Mouse (Mus musculus) lung, embryonic 14.5 days (tissue): Measurements from ENCODE around the gene Tmem200b. TPM values are rescaled to one million over a fixed set of nuclear protein-coding genes. Genes with fewer than 3 reads are reported as not detected.

ENCODE experiments used
- ATAC-seq: fragments of 200-750 bp; cut with Nextera tagmentation; 2 replicates; pipeline ENCODE4 v1.8.0; 2017; ENCODE audit warnings: mild to moderate bottlenecking, moderate TSS enrichment, moderate library complexity; ENCODE audit not compliant: insufficient read depth
- DNase-seq: peaks from one replicate; pipeline ENCODE4 v3.0.0-alpha.2; 2015
- H3K27ac ChIP-seq: fragments of 300-500 bp; sonication (generic); 2 replicates; pipeline ENCODE4 v1.5.1; 2014; ENCODE audit warnings: low read depth, mild to moderate bottlenecking, moderate library complexity
- H3K27me3 ChIP-seq: fragments of 300-500 bp; sonication (generic); 2 replicates; pipeline ENCODE4 v1.6.1; 2014; ENCODE audit warnings: low read length, control low read depth; ENCODE audit not compliant: insufficient read depth
- H3K36me3 ChIP-seq: fragments of 300-500 bp; sonication (generic); 2 replicates; pipeline ENCODE4 v1.6.1; 2014; ENCODE audit warnings: control low read depth; ENCODE audit not compliant: insufficient read depth
- H3K4me1 ChIP-seq: fragments of 300-500 bp; sonication (generic); 2 replicates; pipeline ENCODE4 v1.6.1; 2014; ENCODE audit warnings: antibody characterized with exemption, control low read depth; ENCODE audit not compliant: insufficient read depth
- H3K4me2 ChIP-seq: fragments of 300-500 bp; sonication (generic); 2 replicates; pipeline ENCODE4 v1.6.1; 2014; ENCODE audit warnings: mild to moderate bottlenecking
- H3K4me3 ChIP-seq: fragments of 300-500 bp; sonication (generic); 2 replicates; pipeline ENCODE4 v1.5.1; 2014; ENCODE audit warnings: low read depth, low read length
- H3K9ac ChIP-seq: fragments of 300-500 bp; sonication (generic); 2 replicates; pipeline ENCODE4 v1.6.1; 2014
- H3K9me3 ChIP-seq: fragments of 300-500 bp; sonication (generic); 2 replicates; pipeline ENCODE4 v1.6.1; 2016; ENCODE audit warnings: low read depth, low read length, control low read depth
- CTCF ChIP-seq: IDR thresholded peaks from 2 replicates; pipeline ENCODE4 v1.5.1; 2016; ENCODE audit warnings: antibody characterized with exemption, low read depth
- WGBS: fragments of 180-500 bp; shearing (Covaris S2); extraction: QIAGEN DNeasy Blood & Tissue Kit; methylation state at CpG from one replicate; pipeline ENCODE4 v1.1.7; 2014; 5-methylcytosine and 5-hydroxymethylcytosine counted together
- polyA plus RNA-seq: library from polyadenylated mRNA; unstranded; fragments of >200 nt; fragmentation: Nextera tagmentation; extraction: Ambion mirVana; gene quantifications from 2 replicates; pipeline ENCODE4 v1.2.1, GENCODE M21; 2014

The Tmem200b gene
- polyA plus RNA-seq, 1 experiment from 2014 or later = 3.1 TPM

- ATAC-seq (no peak), DNase-seq (no peak)
- Histone ChIP-seq H3K36me3 (0 out of 2 replicates have a peak, but pooled peaks cover 4% of the 10 kb centered on the region), H3K4me2 (peak overlapping the region; percentile 86; the same call in 1 of the 2 replicates), H3K4me1 (peaks cover 17% of the 10 kb centered on the region), H3K9ac (no peak overlapping the region), H3K27me3 (no peaks in the 10 kb centered on the region), H3K27ac (no peak overlapping the region), H3K9me3 (no peaks in the 10 kb centered on the region), H3K4me3 (no peak overlapping the region)
- no peak for TF ChIP-seq CTCF
- WGBS = 41% methylated on average over 2 of the region's 2 CpGs
Measured at GRCm38 (mm10) chr4:131876836-131877235, 44.7 kb upstream of the Tmem200b start.

GRCm38 (mm10) chr4:131879692-131880091 lies 41.9 kb upstream of the Tmem200b start:
- H3K27ac ChIP-seq = no peak overlapping the region

GRCm38 (mm10) chr4:131881306-131881705 lies 40.3 kb upstream of the Tmem200b start:
- H3K27me3 ChIP-seq = no peaks in the 10 kb centered on the region
- no peak overlapping the region for H3K4me2 ChIP-seq
- no peak overlapping the region for H3K9ac ChIP-seq
- ATAC-seq = no peak
- no peak overlapping the region for H3K27ac ChIP-seq
- WGBS = 56% methylated on average over 7 of the region's 7 CpGs
- no peak for TF ChIP-seq CTCF
- peaks cover 22% of the 10 kb centered on the region for H3K36me3 ChIP-seq
- peaks cover 11% of the 10 kb centered on the region for H3K4me1 ChIP-seq
- DNase-seq = no peak
- no peaks in the 10 kb centered on the region for H3K9me3 ChIP-seq
- H3K4me3 ChIP-seq = no peak overlapping the region

More at GRCm38 (mm10) chr4:131879692-131880091, 41.9 kb upstream of the Tmem200b start:
- no peak overlapping the region for H3K9ac ChIP-seq
- H3K4me1 ChIP-seq = peaks cover 17% of the 10 kb centered on the region
- no peak overlapping the region for H3K4me3 ChIP-seq
- TF ChIP-seq CTCF = no peak
- 73% methylated on average over 1 of the region's 1 CpGs for WGBS
- DNase-seq (no peak), ATAC-seq (no peak)
- no peaks in the 10 kb centered on the region for H3K9me3 ChIP-seq
- no peaks in the 10 kb centered on the region for H3K27me3 ChIP-seq
- H3K4me2 ChIP-seq = no peak overlapping the region
- H3K36me3 ChIP-seq = peaks cover 9% of the 10 kb centered on the region; the same call in 1 of the 2 replicates

- Histone ChIP-seq H3K9ac (no peak overlapping the region), H3K4me1 (no peaks in the 10 kb centered on the region), H3K27me3 (no peaks in the 10 kb centered on the region), H3K27ac (no peak overlapping the region), H3K4me3 (no peak overlapping the region), H3K36me3 (peaks cover 30% of the 10 kb centered on the region), H3K4me2 (no peak overlapping the region), H3K9me3 (no peaks in the 10 kb centered on the region)
- ATAC-seq (no peak), DNase-seq (no peak)
- 69% methylated on average over 6 of the region's 6 CpGs for WGBS
- no peak for TF ChIP-seq CTCF
Measured at GRCm38 (mm10) chr4:131883571-131883970, 38.0 kb upstream of the Tmem200b start.

DNA sequence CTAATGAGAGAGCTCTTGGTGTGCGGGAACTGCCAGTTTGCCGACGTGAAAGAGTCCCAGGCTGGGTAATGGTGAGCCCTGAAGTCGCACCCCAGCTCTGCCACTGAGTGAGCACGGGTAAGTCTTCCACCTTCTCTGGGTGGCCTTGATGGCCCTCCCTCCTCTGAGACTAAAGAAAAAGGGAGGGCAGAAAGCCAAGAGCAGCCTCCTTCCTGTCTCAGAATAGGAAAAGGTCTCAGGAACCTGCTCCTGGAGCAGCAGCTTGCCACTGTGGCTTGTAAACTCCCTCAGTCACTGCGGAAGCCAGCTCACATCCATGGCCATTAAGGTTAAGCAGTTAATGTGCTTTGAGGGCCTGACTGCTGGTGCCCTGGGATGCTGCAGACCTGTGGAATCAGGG lies 36.2 kb upstream of the Tmem200b start:
- Histone ChIP-seq H3K27me3 (no peaks in the 10 kb centered on the region), H3K9ac (no peak overlapping the region), H3K27ac (no peak overlapping the region), H3K4me1 (no peaks in the 10 kb centered on the region), H3K4me3 (no peak overlapping the region), H3K4me2 (no peak overlapping the region), H3K9me3 (no peaks in the 10 kb centered on the region), H3K36me3 (peaks cover 40% of the 10 kb centered on the region)
- DNase-seq (peak; percentile 34), ATAC-seq (no peak)
- WGBS = 79% methylated on average over 6 of the region's 6 CpGs
- no peak for TF ChIP-seq CTCF

DNA sequence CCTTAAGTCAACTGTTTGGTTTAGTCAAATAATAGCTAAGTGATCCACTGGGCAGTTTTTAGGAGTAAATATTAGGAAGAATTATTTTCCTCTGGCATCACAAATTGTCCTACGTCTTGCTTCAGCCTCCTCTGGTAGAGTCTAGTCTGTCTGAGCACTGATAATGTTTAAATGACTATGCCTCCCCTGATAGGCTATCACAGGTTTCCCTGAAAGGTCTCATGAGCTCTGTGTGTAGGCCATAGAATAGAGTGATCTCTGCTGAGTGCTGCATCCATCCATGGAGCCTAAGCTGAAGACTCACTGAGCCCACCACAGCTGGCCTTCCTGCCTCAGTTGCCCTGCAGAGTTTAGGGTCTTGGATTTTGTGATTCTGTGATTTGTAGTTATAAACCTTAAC lies 33.0 kb upstream of the Tmem200b start:
- no peak for TF ChIP-seq CTCF
- DNase-seq = no peak
- H3K27me3 ChIP-seq = no peaks in the 10 kb centered on the region
- no peak for ATAC-seq
- no peaks in the 10 kb centered on the region for H3K9me3 ChIP-seq
- no peaks in the 10 kb centered on the region for H3K4me1 ChIP-seq
- H3K4me2 ChIP-seq = no peak overlapping the region
- H3K36me3 ChIP-seq = peaks cover 69% of the 10 kb centered on the region
- H3K4me3 ChIP-seq = no peak overlapping the region
- WGBS = 73% methylated on average over 1 of the region's 1 CpGs
- H3K9ac ChIP-seq = no peak overlapping the region
- no peak overlapping the region for H3K27ac ChIP-seq

DNA sequence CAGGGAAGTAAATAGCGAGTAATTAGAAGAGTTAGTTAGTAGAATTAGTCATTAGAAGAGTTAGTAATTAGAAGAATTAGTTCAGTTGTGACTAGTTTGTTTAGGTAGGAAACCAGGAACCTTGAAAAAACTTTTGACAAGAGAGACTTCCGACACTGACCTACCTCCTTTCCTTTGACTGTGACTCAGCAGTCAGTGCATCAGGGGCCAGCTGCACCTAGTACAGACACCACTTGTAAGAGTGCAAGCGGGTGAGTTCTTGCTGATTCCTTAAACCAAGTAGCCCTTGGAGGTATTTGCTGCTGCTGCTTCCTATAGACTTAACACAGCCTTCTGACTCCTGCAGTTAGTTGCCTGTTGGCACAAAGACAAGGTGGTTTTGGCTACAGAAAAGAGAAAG lies 30.9 kb upstream of the Tmem200b start:
- no peak for TF ChIP-seq CTCF
- WGBS = 86% methylated on average over 3 of the region's 3 CpGs
- H3K36me3 ChIP-seq = peaks cover 69% of the 10 kb centered on the region
- no peaks in the 10 kb centered on the region for H3K4me1 ChIP-seq
- ATAC-seq (no peak), DNase-seq (no peak)
- no peaks in the 10 kb centered on the region for H3K9me3 ChIP-seq
- no peak overlapping the region for H3K4me2 ChIP-seq
- H3K27me3 ChIP-seq = no peaks in the 10 kb centered on the region
- H3K9ac ChIP-seq = no peak overlapping the region
- H3K27ac ChIP-seq = no peak overlapping the region
- no peak overlapping the region for H3K4me3 ChIP-seq

DNA sequence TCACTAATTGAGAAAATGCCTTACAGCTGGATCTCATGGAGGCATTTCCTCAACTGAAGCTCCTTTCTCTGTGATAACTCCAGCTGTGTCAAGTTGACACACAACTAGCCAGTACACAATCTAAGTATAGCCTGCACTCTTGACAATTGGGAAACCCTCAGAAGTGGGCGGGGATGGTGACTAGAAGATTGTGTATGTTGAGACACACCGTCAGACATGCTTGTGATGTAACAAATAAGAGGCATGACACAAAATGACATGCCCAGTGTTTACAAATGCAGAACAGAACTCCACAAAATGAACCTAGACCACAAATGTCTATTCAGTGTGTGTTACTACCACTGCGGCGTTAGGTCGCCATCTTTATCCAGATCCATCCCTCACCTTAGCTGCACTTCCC lies 24.5 kb upstream of the Tmem200b start:
- DNase-seq = no peak
- Histone ChIP-seq H3K36me3 (peaks cover 82% of the 10 kb centered on the region), H3K9me3 (no peaks in the 10 kb centered on the region), H3K4me1 (no peaks in the 10 kb centered on the region), H3K27me3 (no peaks in the 10 kb centered on the region), H3K9ac (no peak overlapping the region), H3K4me3 (no peak overlapping the region), H3K4me2 (no peak overlapping the region), H3K27ac (no peak overlapping the region)
- no peak for ATAC-seq
- 96% methylated on average over 5 of the region's 5 CpGs for WGBS
- no peak for TF ChIP-seq CTCF
